Mouse (Mus musculus): ENCODE measurements around the gene Abhd2. TPM values are rescaled to one million over a fixed set of nuclear protein-coding genes. Genes with fewer than 3 reads are reported as not detected.
A peak's percentile ranks its signal among the peaks of the same experiment; 100 is the strongest.
"Not testable (repeated sequence)": the region's sequence is repeated elsewhere in the genome, so short reads cannot be mapped to it uniquely, and the experiment has no call there.

The Abhd2 gene
- total RNA-seq, 1 experiment from 2014 or later, result 39.1 TPM

DNA sequence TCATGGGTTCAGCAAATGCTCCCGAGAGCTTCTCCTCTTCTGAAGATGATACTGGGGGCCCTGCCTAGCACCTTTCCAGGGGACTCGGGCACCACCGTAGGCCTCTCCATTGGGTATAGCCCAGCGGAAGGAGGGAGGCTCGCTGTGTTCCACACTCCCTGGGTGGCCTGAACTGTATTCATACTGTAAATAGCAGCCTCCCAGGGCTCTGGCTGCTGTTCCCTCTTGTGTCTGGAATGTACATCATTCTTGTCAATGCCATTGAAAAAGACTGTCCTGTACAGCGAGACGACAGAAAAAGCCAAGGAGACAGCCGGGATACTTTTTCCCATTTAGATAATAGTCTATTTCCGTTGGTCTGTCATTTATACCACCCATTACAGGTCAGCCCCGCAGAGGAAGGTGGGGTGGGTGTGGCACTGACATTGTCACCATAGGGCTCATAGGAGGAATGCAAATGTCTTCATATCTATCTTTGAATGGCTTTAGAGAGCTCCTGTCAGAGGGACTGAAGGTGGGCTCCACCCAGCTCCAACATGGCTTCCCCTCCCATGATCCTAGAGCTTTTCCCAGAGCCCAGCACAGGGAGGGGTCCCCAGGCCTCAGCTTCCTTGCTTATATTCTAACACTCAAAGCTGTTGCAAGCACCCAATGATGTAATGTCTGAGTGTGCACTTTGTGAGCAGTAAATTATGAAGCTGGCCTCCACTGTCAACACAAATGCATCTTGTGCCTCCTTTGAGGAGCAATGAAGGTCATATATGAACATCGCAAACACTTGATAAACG, 10.1 kb downstream of the Abhd2 start:
- ATAC-seq (replicated peaks in 1 of 2; ENCODE audit: insufficient read depth in 1 of 2, low FRiP score in 2 of 2, low TSS enrichment in 1 of 2, low read depth in 1 of 2, poor library complexity in 2 of 2, severe bottlenecking in 2 of 2), result no peak

DNA sequence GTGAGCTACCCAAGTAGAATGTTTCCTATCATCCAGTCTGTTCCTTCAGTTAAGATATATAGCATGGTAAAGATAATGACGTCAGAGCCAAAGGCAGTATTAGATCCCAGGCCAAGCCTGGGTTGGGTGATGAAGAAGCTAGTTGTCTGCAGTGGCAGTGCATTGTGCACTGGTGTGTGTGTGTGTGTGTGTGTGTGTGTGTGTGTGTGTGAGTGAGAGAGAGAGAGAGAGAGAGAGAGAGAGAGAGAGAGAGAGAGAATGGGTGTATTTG, 10.6 kb downstream of the Abhd2 start:
- not testable (repeated sequence) for ATAC-seq (replicated peaks in 1 of 2; ENCODE audit: insufficient read depth in 1 of 2, low FRiP score in 2 of 2, low TSS enrichment in 1 of 2, low read depth in 1 of 2, poor library complexity in 2 of 2, severe bottlenecking in 2 of 2)

DNA sequence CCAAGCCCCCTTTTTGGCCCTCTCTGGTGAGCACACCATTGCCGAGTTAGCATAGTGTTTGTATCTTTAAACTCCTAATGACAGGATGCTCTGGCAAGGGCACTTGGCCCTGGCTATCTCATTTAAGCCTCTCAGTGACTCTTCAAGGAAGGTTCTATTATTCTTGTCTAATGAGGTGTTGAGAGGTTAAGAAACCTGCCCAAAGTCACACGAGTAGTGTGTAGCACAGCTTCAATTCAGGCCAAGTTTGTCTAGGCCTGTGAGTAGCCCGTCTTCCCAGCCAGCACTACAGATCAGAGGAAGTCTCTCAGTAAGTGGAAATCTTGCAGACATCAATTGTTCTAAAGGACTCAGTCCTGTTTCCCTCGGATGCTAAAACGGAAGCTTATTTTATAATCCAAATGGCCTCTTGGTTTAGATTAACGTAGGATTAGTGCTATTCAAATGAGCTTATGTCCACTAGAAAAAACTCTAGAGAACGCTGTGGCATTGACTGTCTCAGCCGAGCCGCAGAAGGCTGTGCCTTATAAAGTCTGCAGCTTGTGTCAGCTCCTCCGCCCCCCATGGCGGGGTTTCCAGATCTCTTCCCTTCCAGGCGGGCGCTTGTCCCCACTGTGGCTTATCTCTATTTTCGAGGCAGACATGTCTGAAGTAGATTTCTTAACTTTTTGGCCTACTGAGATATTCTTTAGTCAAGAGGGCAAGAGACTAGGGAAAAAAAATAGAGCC, 11.3 kb downstream of the Abhd2 start:
- ATAC-seq (replicated peaks in 1 of 2; ENCODE audit: insufficient read depth in 1 of 2, low FRiP score in 2 of 2, low TSS enrichment in 1 of 2, low read depth in 1 of 2, poor library complexity in 2 of 2, severe bottlenecking in 2 of 2), result no peak; a peak in 1 of 4 replicates

DNA sequence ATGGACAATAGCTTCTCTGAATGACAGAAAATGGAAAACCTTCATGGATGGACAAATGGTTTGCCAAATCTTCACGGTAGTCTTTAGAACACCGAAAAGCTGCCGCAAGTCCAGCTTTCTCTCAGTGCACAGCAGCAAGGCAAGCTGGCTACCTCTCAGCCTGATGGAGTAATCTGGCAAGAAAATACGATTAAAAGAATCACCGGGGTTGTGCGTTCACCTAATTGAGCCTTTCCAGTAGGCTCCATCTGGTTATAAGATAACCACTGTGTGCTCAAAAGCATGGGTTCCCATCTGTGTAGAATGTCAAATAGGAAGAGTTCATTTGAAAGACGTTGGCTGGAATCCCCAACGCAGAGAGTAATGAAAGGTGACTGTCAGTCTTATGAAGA, 11.9 kb downstream of the Abhd2 start:
- ATAC-seq (replicated peaks in 1 of 2; ENCODE audit: insufficient read depth in 1 of 2, low FRiP score in 2 of 2, low TSS enrichment in 1 of 2, low read depth in 1 of 2, poor library complexity in 2 of 2, severe bottlenecking in 2 of 2), result no peak

DNA sequence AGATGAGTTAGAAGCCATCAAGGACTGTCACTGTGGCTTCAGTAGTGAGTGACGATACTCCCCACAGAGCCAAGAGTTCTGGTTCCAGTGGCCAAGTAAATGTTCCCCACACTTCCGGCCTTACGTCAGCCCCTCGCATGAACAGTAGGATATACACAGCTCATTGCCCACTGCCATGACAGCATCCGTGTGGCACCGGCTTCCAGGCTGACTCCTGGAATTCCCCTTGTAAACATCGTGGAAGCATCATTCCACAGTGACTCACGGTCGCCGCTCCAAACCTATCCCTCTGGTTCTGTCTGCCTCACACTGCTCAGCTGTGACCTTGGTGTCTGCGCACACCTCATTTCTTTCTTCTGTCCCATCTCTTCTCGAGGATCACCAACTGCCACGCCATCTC, 12.4 kb downstream of the Abhd2 start:
- ATAC-seq (replicated peaks in 1 of 2; ENCODE audit: insufficient read depth in 1 of 2, low FRiP score in 2 of 2, low TSS enrichment in 1 of 2, low read depth in 1 of 2, poor library complexity in 2 of 2, severe bottlenecking in 2 of 2), result no peak

DNA sequence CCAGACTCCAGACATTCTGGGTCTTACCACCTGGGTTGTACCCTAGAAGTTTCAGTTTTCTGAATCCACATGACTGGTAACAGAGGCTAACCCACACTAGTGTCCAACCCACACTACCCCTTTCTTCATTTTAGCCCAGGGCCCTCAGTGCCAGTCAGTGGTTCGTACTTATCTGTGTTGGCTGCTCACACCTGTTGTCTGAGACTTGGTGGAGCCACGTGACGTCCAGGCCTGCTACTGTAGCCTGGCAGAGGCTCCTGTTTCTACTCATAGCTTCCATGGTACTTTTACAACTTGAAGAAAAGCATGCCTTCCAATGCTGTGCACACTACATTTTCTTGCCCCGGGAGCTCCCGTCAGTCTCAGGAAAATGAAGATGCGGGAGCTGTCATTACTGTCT, 14.2 kb downstream of the Abhd2 start:
- no peak for ATAC-seq (replicated peaks in 1 of 2; ENCODE audit: insufficient read depth in 1 of 2, low FRiP score in 2 of 2, low TSS enrichment in 1 of 2, low read depth in 1 of 2, poor library complexity in 2 of 2, severe bottlenecking in 2 of 2)

DNA sequence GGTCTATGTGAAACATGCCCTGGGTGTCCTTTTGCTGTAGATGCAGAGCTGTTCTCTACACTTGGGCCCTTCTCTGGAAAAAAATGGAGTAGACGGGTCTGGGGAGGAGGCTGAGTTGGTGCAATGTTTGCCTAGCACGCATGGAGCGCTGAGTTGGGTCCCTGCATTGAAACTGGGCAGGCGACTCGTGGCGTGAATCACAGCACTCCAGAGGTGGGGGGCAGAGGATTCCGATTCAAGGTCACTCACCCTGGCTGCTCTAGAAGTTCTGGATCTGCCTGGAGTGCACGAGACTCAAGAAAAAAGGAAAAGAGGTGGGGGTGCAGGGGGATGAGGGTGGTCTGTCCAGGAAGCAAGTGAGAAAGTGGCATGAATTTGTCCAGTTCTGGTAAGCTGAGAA, 14.9 kb downstream of the Abhd2 start:
- no peak for ATAC-seq (replicated peaks in 1 of 2; ENCODE audit: insufficient read depth in 1 of 2, low FRiP score in 2 of 2, low TSS enrichment in 1 of 2, low read depth in 1 of 2, poor library complexity in 2 of 2, severe bottlenecking in 2 of 2)

DNA sequence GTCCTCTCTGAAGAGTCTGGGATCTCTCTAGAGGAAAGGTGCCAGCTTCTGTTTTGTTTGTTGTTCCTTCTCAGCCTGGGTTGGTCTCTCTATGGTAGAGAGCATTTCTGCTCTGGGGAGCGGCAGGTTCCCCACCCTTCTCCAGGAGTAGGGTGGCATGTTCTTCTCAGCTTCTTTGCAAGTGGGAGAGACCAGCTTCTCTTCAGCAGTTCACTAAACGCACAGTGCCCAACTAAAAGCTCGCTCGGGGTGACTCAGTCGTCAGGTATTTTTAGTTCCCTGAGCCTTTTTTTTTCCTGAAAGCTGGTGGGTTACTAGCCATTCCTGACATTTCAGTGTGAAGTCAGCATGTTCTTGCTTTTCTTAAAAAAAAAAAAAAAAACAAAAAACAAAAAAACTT, 15.4 kb downstream of the Abhd2 start:
- ATAC-seq (replicated peaks in 1 of 2; ENCODE audit: insufficient read depth in 1 of 2, low FRiP score in 2 of 2, low TSS enrichment in 1 of 2, low read depth in 1 of 2, poor library complexity in 2 of 2, severe bottlenecking in 2 of 2), result no peak

DNA sequence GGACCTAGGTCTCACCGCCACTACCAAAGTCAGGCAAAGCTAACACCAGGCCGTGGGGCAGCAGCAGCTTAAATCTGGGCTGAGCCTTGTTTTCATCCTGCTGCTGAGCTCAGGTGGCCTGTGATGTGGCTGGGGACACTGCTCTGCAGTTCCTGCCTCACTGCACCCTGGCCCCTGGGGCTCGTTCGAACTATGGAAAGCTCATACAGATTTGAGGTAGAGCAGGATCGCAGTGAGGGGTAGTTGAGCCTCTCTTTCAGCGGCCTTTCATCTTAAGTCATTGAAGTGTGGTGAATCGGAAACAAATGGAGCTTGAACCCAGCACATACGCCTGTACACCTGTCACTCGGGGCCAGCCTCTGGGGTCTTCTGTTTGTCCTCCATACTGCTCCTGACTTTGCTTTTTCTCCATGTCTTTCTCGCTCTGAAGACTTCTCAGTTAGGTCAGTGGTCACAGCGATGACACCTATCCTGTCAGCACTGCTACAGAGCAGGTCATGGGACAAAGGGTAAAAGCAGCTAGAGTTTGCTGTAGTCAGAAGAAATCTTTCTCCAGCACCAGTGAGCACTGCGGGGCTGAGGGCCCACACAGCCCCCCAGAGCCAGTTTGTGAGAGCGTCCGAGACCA, 20.7 kb downstream of the Abhd2 start:
- no peak for ATAC-seq (replicated peaks in 1 of 2; ENCODE audit: insufficient read depth in 1 of 2, low FRiP score in 2 of 2, low TSS enrichment in 1 of 2, low read depth in 1 of 2, poor library complexity in 2 of 2, severe bottlenecking in 2 of 2)

DNA sequence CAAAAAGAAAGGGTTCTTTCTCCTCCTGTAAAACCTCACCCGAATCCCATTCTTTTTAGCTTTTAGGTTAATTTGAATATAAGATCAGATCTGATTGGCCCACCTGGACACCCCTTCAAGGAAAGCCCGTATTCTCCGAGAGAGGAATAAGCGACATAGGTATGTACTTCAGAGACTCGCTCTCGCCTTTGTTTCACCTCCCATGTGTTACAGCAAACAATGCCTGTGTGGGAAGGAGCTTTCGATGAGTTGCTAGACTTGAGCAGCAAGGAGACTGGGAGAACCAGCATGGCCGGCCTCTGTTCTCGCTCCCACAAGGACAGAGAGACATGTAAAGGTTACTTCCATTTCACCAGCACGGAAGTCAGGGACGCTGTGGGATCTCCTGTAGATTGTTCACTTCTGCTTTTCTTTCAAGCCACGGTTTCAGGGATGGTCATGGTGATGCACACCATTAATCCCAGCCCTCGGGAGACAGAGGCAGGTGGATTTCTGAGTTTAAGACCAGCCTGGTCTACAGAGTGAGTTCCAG, 21.5 kb downstream of the Abhd2 start:
- no peak for ATAC-seq (replicated peaks in 1 of 2; ENCODE audit: insufficient read depth in 1 of 2, low FRiP score in 2 of 2, low TSS enrichment in 1 of 2, low read depth in 1 of 2, poor library complexity in 2 of 2, severe bottlenecking in 2 of 2)

DNA sequence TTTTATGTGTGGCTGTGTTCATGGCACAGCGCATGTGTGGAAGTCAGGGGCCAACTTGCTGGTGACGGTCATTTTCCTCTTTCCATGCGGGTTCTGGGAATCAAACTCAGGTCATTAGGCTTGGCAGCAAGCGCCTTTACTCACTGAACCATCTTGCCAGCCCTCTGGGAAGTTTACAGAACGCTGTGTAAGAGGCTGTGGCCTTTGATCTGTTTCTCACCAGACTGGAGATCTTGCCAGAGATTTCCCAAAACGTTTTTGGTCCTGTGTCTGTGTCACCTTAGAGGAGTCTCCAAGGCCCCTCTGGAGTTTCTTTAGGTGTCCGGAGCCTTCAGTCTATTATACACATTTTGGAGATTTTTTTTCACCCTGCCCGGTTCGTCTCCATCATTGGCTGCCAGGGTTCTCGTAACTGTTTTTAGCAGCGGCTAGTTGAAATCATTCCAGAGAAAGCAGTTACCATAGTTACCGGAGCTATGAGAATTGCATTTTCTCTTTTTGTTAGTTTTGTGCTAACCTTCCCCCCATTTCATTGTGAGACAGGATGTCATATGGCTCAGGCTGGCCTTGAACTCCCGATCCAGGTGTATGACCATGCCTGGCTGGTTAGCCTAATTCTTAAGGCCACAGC, 22.3 kb downstream of the Abhd2 start:
- no peak for ATAC-seq (replicated peaks in 1 of 2; ENCODE audit: insufficient read depth in 1 of 2, low FRiP score in 2 of 2, low TSS enrichment in 1 of 2, low read depth in 1 of 2, poor library complexity in 2 of 2, severe bottlenecking in 2 of 2)

DNA sequence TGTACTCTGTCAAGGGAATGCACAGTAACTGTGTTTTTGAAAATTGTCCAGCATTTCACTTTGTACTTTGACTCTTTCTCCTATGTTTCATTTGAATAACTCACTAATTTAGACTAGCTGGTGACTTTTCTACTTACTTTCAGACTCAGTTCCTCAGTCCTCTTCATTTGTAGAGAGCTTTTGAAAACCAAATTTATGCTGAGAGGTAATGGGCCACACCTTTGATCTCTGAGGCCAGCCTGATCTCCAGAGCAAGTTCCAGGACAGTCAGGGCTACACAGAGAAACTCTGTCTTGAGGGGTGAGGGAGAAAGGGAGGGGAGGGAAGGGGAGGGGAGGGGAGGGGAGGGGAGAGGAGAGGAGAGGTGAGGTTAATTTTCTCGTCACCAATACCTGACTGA, 25.7 kb downstream of the Abhd2 start:
- no peak for ATAC-seq (replicated peaks in 1 of 2; ENCODE audit: insufficient read depth in 1 of 2, low FRiP score in 2 of 2, low TSS enrichment in 1 of 2, low read depth in 1 of 2, poor library complexity in 2 of 2, severe bottlenecking in 2 of 2)

DNA sequence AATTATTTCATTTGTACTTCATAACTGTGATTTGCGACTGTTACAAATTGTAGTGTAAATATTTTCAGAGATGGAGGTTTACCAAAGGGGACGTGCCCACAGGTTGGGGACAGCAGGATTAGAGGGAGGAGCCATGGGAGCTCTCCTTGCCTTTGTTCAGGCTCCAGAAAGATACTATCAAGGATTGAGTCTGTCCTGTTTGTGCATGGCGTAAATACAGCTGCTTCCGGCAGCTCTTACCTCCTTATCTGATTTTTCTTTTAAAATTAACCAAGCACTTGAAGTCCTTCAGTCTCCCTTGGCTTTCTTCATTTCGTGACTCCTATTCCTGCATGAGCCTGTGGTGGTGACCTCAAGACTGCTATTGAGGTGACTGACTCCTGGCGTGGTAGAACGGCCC, 26.5 kb downstream of the Abhd2 start:
- no peak for ATAC-seq (replicated peaks in 1 of 2; ENCODE audit: insufficient read depth in 1 of 2, low FRiP score in 2 of 2, low TSS enrichment in 1 of 2, low read depth in 1 of 2, poor library complexity in 2 of 2, severe bottlenecking in 2 of 2)

DNA sequence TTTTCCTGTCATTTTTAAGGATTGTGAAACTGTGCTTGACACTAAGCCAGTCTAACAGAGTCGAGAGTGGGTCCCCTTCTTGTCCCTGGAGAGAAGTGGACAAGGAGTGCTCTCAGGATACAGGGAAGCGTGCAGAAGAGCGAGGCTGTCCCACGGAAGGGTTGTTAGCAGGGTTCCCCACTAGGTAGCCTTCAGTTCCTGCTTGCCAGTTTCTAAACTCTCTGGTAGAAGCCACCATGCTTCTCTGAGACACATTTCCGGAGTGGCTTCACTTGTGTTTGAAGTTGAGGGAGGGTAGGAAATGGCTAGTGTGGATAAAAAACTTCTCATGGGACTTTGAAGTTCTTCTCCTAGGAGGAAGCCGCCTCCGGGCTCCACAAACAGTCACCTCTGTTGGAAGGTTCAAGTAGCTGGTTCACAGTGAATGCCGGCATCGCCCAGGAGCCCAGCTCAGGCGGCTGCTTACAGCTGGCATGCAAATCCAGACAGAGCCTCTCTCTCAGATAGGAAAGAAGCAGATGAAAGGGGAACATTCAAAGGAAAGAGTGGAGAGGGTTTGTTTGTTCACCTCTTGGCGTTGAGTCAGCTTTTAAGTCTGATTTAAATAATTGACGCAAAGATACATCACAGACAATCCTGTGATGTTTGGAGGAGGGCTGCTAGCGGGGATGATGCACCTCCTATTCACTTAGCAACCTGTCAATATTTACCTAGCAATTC, 27.6 kb downstream of the Abhd2 start:
- peak in 1 of 2 experiments; percentile 65; a peak in 2 of 4 replicates for ATAC-seq (replicated peaks in 1 of 2; ENCODE audit: insufficient read depth in 1 of 2, low FRiP score in 2 of 2, low TSS enrichment in 1 of 2, low read depth in 1 of 2, poor library complexity in 2 of 2, severe bottlenecking in 2 of 2)

DNA sequence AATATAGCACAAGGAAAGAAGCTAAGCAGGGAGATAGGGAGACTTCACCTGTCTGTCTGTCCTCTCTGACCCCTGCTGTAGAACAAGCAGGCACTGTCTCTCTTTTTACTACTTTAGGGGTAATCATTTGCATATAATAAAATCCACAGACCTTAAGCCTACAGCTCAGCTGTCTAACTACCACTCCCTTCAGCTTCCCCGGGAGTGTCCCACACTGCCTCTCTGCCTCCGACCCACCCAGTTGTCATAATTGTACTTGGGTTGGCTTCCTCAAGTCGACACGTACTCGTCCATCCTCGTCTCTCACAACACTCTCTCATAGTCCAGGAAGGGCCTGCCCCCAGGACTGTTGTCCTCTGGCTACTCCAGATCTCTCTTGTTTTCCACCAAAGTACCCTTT, 29.1 kb downstream of the Abhd2 start:
- ATAC-seq (replicated peaks in 1 of 2; ENCODE audit: insufficient read depth in 1 of 2, low FRiP score in 2 of 2, low TSS enrichment in 1 of 2, low read depth in 1 of 2, poor library complexity in 2 of 2, severe bottlenecking in 2 of 2), result no peak

DNA sequence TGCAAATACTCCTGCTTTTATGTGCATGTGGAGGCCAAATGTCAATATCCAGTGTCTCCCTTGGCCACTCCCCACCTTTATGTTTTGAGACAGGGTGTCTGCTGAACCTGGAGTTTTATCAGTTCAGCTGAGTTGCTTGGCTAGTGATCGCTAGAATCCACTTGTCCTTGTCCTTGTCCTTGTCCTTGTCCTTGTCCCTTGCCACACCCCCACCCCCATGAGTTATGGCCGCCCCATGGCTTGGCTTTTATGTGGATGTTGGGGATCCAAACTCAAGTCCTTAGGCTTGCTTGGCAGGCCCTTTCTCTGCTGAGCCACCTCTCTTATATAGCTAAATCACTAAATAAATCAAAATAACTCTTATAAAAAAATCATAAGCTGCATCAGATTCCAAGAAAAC, 29.6 kb downstream of the Abhd2 start:
- ATAC-seq (replicated peaks in 1 of 2; ENCODE audit: insufficient read depth in 1 of 2, low FRiP score in 2 of 2, low TSS enrichment in 1 of 2, low read depth in 1 of 2, poor library complexity in 2 of 2, severe bottlenecking in 2 of 2), result no peak

DNA sequence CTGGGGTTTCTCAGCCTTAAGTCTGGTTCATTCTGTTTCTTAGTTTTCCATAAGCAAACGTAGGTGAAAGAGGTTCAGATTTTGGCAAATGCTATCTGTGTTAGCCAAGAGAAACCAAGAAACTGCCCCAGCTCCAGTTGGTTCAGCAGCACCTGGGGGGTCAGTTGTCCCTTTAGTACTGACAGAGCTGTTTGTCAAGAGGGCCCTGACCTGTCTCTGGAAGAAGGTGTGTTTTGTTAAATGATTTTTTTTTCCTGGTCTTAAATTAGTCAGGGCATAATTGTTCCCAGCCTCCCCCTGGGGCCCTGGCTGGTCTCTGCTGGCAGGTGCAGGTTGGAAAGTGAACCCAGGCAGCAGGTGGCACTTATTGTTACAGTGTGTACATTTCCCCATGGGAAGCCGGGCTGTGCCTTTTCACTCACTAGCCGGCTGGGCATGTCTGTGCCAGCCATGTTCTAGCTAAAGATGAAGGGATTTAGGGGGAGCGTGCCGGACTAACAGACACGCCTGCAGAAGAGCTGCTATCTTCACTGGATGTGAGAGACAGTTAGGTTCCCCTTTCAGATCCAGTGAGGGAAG, 30.3 kb downstream of the Abhd2 start:
- no peak for ATAC-seq (replicated peaks in 1 of 2; ENCODE audit: insufficient read depth in 1 of 2, low FRiP score in 2 of 2, low TSS enrichment in 1 of 2, low read depth in 1 of 2, poor library complexity in 2 of 2, severe bottlenecking in 2 of 2)
